Mouse (Mus musculus) G1E (cell line): ENCODE measurements around the gene Adora1. TPM values are rescaled to one million over a fixed set of nuclear protein-coding genes. Genes with fewer than 3 reads are reported as not detected.

Experiments used
- ATAC-seq: 2 replicates; pipeline ENCODE4 v1.8.0; 2016; ENCODE audit warnings: mild to moderate bottlenecking; ENCODE audit not compliant: insufficient number of reproducible peaks, poor library complexity, low FRiP score, severe bottlenecking; ENCODE audit errors: extremely low read depth
- DNase-seq: peaks from one replicate; pipeline ENCODE4 v3.0.0; 2012; ENCODE audit warnings: low spot score
- H3K27me3 ChIP-seq: 2 replicates; pipeline ENCODE4 v1.6.1; 2012; ENCODE audit warnings: mild to moderate bottlenecking, low read length, inconsistent platforms; ENCODE audit not compliant: insufficient read depth
- H3K36me3 ChIP-seq: replicated peaks from 2 replicates; pipeline ENCODE3; 2012; ENCODE audit warnings: mild to moderate bottlenecking, inconsistent platforms
- H3K4me1 ChIP-seq: 2 replicates; pipeline ENCODE4 v1.6.1; 2012; ENCODE audit warnings: low read depth, low read length, inconsistent platforms, mixed read lengths; ENCODE audit not compliant: insufficient read depth
- H3K4me3 ChIP-seq: 2 replicates; pipeline ENCODE4 v1.5.1; 2012; ENCODE audit warnings: low read depth, mild to moderate bottlenecking, inconsistent platforms, low read length, moderate library complexity, mixed read lengths
- H3K9me3 ChIP-seq: replicated peaks from 2 replicates; pipeline ENCODE4 v1.6.1; 2012; ENCODE audit warnings: inconsistent platforms
- CTCF ChIP-seq: IDR thresholded peaks from 2 replicates; pipeline ENCODE4 v1.5.1; 2012; ENCODE audit warnings: low read depth, low read length, inconsistent platforms, mixed read lengths
- GATA1 ChIP-seq: IDR thresholded peaks from 2 replicates; pipeline ENCODE4 v1.6.1; 2012; ENCODE audit warnings: borderline replicate concordance, low read length, inconsistent platforms, mixed read lengths
- GATA2 ChIP-seq: IDR thresholded peaks from 2 replicates; pipeline ENCODE4 v1.6.1; 2012; ENCODE audit warnings: low read depth, low read length, inconsistent platforms, borderline replicate concordance
- POLR2AphosphoS5 ChIP-seq: IDR thresholded peaks from 2 replicates; pipeline ENCODE4 v1.6.1; 2012; ENCODE audit warnings: low read depth, low read length, inconsistent platforms; ENCODE audit not compliant: insufficient replicate concordance
- TAL1 ChIP-seq: conservative IDR thresholded peaks from 2 replicates; pipeline ENCODE4 v1.6.1; 2012; ENCODE audit warnings: low read depth, low read length, inconsistent platforms, mixed read lengths
- polyA plus RNA-seq: library from polyadenylated mRNA; stranded (reverse); fragments of >175 nt; gene quantifications from 2 replicates; pipeline ENCODE4 v1.2.3, GENCODE M21; 2012
- total RNA-seq, 2 experiments: library from RNA; stranded (forward) in 1 of 2; stranded (reverse) in 1 of 2; fragments of 200-1000 nt in 1 of 2; fragments of >200 nt in 1 of 2; fragmentation: Nextera tagmentation in 1 of 2; gene quantifications; 2 replicates each; pipeline ENCODE4 v1.2.3; 2014 to 2017

The Adora1 gene
- total and polyA plus RNA-seq, 3 experiments, result 0.16 TPM; not detected in 2

DNA sequence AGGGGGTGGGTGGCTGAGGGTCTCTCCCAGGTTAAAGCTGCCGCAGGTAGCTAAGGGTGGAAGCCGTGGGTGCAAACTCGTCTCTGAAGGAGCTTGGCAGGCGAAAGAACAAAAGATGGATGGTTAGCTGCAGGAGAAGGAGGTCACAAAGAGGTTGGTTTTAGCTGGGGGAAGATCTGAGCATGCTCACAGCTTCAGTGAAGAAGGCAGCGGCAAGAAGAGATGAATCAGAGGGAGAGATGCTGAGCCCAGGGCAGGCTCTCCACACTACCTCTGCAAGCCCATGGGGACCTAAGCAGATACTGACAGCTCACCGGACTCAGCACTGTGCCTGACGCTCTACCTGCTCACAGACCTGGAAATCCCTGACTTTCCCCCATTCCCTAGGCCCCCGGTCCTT, 6.1 kb upstream of the Adora1 start:
- Histone ChIP-seq H3K4me1 (no peaks in the 10 kb centered on the region), H3K4me3 (no peak overlapping the region), H3K9me3 (no peaks in the 10 kb centered on the region), H3K27me3 (peaks cover 68% of the 10 kb centered on the region), H3K36me3 (no peaks in the 10 kb centered on the region)
- DNase-seq (no peak), ATAC-seq (no peak)
- TF ChIP-seq POLR2AphosphoS5 (no peak), CTCF (no peak)

DNA sequence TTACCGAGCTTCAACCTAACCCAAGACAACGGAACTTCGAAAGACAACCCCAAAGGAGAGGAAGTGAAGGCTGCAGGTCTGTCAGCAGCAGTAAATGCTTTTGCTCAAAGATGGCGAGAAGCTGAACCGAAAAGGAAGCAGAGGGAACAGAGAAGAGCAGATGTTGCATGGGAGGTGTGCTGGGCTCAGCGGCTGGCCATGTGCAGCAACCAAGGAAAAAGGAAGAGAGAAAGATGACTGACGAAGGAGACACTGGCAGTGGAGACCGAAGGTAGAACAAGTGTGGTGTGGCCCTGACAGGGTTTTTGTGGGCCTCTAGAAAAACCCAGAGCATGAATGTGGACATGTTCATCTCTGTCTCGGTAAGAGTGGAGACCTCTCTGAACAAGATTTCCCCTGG, 5.5 kb upstream of the Adora1 start:
- peaks cover 74% of the 10 kb centered on the region for H3K27me3 ChIP-seq
- no peak for TF ChIP-seq CTCF
- no peak for TF ChIP-seq GATA2
- no peak for TF ChIP-seq POLR2AphosphoS5
- no peak for TF ChIP-seq GATA1

DNA sequence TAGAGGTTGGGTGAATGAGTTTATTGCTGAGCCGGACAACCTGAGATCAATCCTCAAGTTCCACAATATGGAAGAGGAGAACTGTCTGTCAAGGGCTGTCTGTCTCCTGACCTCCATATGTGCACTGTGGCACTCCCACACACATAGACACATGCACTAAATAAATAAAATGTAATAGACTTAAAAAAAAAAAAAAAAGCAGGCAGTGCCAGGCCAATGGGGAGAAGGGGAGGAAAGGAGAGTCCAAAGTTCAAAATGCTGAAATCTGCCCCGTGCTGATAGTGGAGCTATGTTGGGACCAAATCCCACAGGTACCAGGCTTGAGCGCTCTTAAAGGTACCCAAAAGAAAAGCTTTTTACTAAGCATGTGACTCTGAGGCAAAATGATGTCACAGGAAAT, 2.2 kb upstream of the Adora1 start:
- H3K4me1 ChIP-seq, result peaks cover 6% of the 10 kb centered on the region; the same call in 1 of the 2 replicates
- TF ChIP-seq GATA2 (no peak), GATA1 (no peak), CTCF (no peak), POLR2AphosphoS5 (no peak), TAL1 (no peak)
- no peak overlapping the region for H3K4me3 ChIP-seq
- no peaks in the 10 kb centered on the region for H3K36me3 ChIP-seq
- ATAC-seq, result no peak
- no peak for DNase-seq
- H3K9me3 ChIP-seq, result no peaks in the 10 kb centered on the region
- peaks cover 75% of the 10 kb centered on the region for H3K27me3 ChIP-seq

More for the DNA sequence above, 5.5 kb upstream of the Adora1 start:
- H3K9me3 ChIP-seq, result no peaks in the 10 kb centered on the region
- ATAC-seq (no peak), DNase-seq (no peak)
- no peak overlapping the region for H3K4me3 ChIP-seq
- H3K4me1 ChIP-seq, result no peaks in the 10 kb centered on the region
- no peaks in the 10 kb centered on the region for H3K36me3 ChIP-seq

DNA sequence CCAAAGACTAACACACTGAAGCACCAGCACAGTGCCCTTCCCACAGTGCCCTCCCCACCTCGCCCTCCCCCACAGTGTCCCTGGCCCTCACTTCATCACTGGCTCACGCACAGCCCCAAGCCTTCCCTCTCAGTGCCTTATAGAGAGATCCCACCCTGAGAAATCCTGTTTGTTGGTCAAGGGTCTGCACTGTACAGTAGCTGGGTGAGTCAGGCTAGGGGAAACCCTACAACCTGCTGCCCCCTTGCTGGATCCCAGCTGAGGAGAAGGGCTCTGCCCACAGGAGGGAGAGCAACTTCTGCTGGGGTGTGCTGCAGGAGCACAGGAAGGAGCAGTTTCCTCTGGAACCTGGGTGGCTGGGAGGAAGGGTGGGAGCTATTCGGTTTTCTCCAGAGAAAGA, 911 bp upstream of the Adora1 start:
- Histone ChIP-seq H3K27me3 (peaks cover 73% of the 10 kb centered on the region), H3K4me1 (peaks cover 16% of the 10 kb centered on the region), H3K9me3 (no peaks in the 10 kb centered on the region), H3K36me3 (no peaks in the 10 kb centered on the region), H3K4me3 (no peak overlapping the region)
- no peak for DNase-seq
- ATAC-seq, result no peak
- TF ChIP-seq CTCF (no peak), POLR2AphosphoS5 (no peak), GATA2 (no peak), TAL1 (no peak), GATA1 (no peak)

DNA sequence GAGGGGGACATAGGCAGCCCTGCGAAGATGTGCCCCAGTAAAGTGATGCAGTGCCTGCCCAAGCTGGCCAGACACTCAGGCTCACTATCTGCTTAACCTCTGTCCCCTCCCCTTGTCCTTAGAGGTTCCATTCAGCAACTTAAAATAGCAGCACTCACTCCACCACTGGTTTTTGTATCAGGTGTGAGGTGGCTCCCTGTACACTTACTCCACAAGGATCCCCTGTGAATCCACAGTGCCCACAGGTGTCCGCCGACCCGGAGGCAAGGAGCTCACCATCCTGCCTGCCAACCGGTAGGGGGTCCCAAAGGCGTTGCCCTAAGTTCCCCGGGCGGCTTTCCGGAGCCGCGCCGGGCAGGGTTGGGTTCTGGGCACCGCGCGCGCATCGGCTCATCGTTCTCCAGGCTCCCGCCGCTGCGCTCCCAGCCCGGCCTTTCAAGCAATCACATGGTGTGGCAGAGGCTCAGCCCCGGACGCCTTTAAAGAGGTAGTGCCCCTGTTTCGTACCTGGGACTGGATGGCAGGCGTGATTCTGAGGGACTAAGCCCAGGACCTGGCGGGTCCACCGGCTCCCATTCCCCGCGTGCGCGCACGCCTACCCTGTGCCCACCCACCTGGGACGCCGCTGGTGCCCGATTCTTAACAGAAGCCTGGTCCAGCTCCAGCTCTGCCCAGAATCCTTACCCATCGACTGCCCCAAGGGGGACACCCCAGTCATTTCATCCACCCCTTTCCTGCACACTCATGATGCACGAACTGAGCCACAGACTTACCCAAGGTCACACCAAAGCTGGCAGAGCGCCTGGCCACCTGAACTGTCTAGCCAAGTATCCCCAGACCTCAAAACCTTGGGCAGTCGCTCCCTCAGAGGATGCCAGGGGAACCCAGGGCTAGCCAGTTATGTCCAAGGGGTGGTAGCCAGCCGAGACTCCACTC, 508 bp downstream of the Adora1 start:
- H3K27me3 ChIP-seq, result peaks cover 65% of the 10 kb centered on the region
- H3K36me3 ChIP-seq, result no peaks in the 10 kb centered on the region
- TF ChIP-seq POLR2AphosphoS5 (no peak), TAL1 (no peak), GATA1 (no peak)
- DNase-seq, result no peak
- no peak for ATAC-seq
- no peaks in the 10 kb centered on the region for H3K9me3 ChIP-seq
- H3K4me3 ChIP-seq, result no peak overlapping the region
- H3K4me1 ChIP-seq, result peaks cover 20% of the 10 kb centered on the region

DNA sequence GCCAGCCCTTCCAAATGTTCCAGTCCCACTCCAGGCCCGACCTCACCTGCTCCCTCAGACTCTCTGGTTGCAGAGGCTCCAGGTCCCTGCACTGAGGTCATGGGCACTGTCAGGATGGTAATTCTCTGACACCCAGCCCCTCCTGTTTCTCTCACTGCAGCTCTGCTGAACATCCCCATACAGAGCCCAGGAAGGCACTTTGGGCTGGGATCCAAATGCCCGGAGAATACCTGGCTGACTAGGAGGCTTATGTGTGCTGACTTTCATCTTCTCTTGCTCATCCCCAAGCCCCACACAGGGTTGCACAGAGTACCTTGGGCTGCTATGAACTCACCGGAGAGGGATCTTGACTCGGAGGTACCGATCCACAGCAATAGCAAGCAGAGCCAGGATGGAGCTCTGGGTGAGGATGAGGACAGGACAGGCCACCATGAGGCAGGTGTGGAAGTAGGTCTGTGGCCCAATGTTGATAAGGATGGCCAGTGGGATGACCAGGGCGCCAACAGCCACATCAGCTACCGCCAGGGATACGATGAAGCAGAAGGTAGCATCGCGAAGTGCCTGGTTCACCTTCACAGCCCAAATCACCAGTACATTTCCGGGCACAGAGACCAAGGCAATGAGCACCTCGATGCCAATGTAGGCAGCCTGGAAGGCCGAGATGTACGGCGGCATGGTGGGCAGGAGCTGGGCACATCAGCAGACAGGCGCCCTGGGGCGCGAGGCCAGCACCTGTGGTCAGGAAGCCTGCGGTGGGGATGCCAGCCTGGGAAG, 1.4 kb downstream of the Adora1 start:
- Histone ChIP-seq H3K4me1 (peaks cover 20% of the 10 kb centered on the region), H3K36me3 (no peaks in the 10 kb centered on the region), H3K9me3 (no peaks in the 10 kb centered on the region), H3K4me3 (no peak overlapping the region), H3K27me3 (peaks cover 62% of the 10 kb centered on the region)
- TF ChIP-seq GATA2 (no peak), GATA1 (no peak), CTCF (no peak), TAL1 (no peak)
- DNase-seq, result no peak
- ATAC-seq, result no peak
